Mouse (Mus musculus) kidney, embryonic 14.5 days (tissue): ENCODE results near the gene Gatad2a. TPM values are rescaled to one million over a fixed set of nuclear protein-coding genes. Genes with fewer than 3 reads are reported as not detected.
"Not testable (repeated sequence)": the region's sequence is repeated elsewhere in the genome, so short reads cannot be mapped to it uniquely, and the experiment has no call there.

Experiments
- ATAC-seq: fragments of 200-750 bp; cut with Nextera tagmentation; 2 replicates; pipeline ENCODE4 v1.8.0; 2017; ENCODE audit warnings: moderate number of reproducible peaks, mild to moderate bottlenecking, moderate TSS enrichment, moderate library complexity; ENCODE audit not compliant: low FRiP score, low TSS enrichment
- H3K27ac ChIP-seq: fragments of 300-500 bp; sonication (generic); 2 replicates; pipeline ENCODE4 v1.5.1; 2014; ENCODE audit warnings: low read depth, mild to moderate bottlenecking, low read length, moderate library complexity, mixed read lengths
- H3K27me3 ChIP-seq: fragments of 300-500 bp; sonication (generic); 2 replicates; pipeline ENCODE4 v1.6.1; 2014; ENCODE audit warnings: mild to moderate bottlenecking, low read length; ENCODE audit not compliant: control insufficient read depth, insufficient read depth
- H3K36me3 ChIP-seq: fragments of 300-500 bp; sonication (generic); 2 replicates; pipeline ENCODE4 v1.6.1; 2014; ENCODE audit warnings: low read length, mixed read lengths; ENCODE audit not compliant: control insufficient read depth, insufficient read depth
- H3K4me1 ChIP-seq: fragments of 300-500 bp; sonication (generic); 2 replicates; pipeline ENCODE4 v1.6.1; 2014; ENCODE audit warnings: low read length, mixed read lengths; ENCODE audit not compliant: control insufficient read depth, insufficient read depth
- H3K4me2 ChIP-seq: fragments of 300-500 bp; sonication (generic); replicated peaks from 2 replicates; pipeline ENCODE4 v1.6.1; 2014; ENCODE audit warnings: low read depth, mild to moderate bottlenecking, low read length
- H3K4me3 ChIP-seq: fragments of 300-500 bp; sonication (generic); 2 replicates; pipeline ENCODE4 v1.5.1; 2014; ENCODE audit warnings: mild to moderate bottlenecking, low read length
- H3K9ac ChIP-seq: fragments of 300-500 bp; sonication (generic); 2 replicates; pipeline ENCODE4 v1.6.1; 2014; ENCODE audit warnings: low read depth, mild to moderate bottlenecking, low read length, moderate library complexity
- H3K9me3 ChIP-seq: fragments of 300-500 bp; sonication (generic); 2 replicates; pipeline ENCODE4 v1.6.1; 2016; ENCODE audit warnings: low read length; ENCODE audit not compliant: control insufficient read depth
- WGBS: fragments of 180-500 bp; shearing (Covaris S2); extraction: QIAGEN DNeasy Blood & Tissue Kit; methylation state at CpG from one replicate; pipeline ENCODE4 v1.1.7; 2014; 5-methylcytosine and 5-hydroxymethylcytosine counted together
- polyA plus RNA-seq: library from polyadenylated mRNA; unstranded; fragments of >200 nt; fragmentation: Nextera tagmentation; extraction: Ambion mirVana; gene quantifications from 2 replicates; pipeline ENCODE4 v1.2.1, GENCODE M21; 2014

Gatad2a gene
- polyA plus RNA-seq, 1 experiment from 2014 or later = 59.0 TPM

- H3K27ac ChIP-seq = no peak overlapping the region
- H3K4me3 ChIP-seq = no peak overlapping the region
- 72% methylated on average over 2 of the region's 2 CpGs for WGBS
- no peaks in the 10 kb centered on the region for H3K27me3 ChIP-seq
- H3K4me1 ChIP-seq = peaks cover 8% of the 10 kb centered on the region; the same call in 1 of the 2 replicates
- no peak overlapping the region for H3K4me2 ChIP-seq
- no peaks in the 10 kb centered on the region for H3K9me3 ChIP-seq
- no peaks in the 10 kb centered on the region for H3K36me3 ChIP-seq
- no peak overlapping the region for H3K9ac ChIP-seq
- no peak for ATAC-seq
Observed at GRCm38 (mm10) chr8:69956651-69957050, 39.5 kb downstream of the Gatad2a start.

GRCm38 (mm10) chr8:69954642-69955041 lies 41.5 kb downstream of the Gatad2a start:
- H3K9me3 ChIP-seq = no peaks in the 10 kb centered on the region
- H3K4me2 ChIP-seq = no peak overlapping the region
- H3K4me3 ChIP-seq = no peak overlapping the region
- H3K27ac ChIP-seq = no peak overlapping the region
- H3K36me3 ChIP-seq = peaks cover 7% of the 10 kb centered on the region; the same call in 1 of the 2 replicates
- ATAC-seq = peak; percentile 60
- H3K27me3 ChIP-seq = no peaks in the 10 kb centered on the region
- 33% methylated on average over 1 of the region's 1 CpGs for WGBS
- H3K9ac ChIP-seq = no peak overlapping the region
- peaks cover 8% of the 10 kb centered on the region; the same call in 1 of the 2 replicates for H3K4me1 ChIP-seq

GRCm38 (mm10) chr8:69954213-69954612 lies 42.0 kb downstream of the Gatad2a start:
- no peak overlapping the region for H3K4me2 ChIP-seq
- no peaks in the 10 kb centered on the region for H3K9me3 ChIP-seq
- H3K4me3 ChIP-seq = no peak overlapping the region
- peak; percentile 78 for ATAC-seq
- peaks cover 11% of the 10 kb centered on the region; the same call in 1 of the 2 replicates for H3K36me3 ChIP-seq
- no peaks in the 10 kb centered on the region for H3K27me3 ChIP-seq
- peaks cover 4% of the 10 kb centered on the region; the same call in 1 of the 2 replicates for H3K4me1 ChIP-seq
- WGBS = 44% methylated on average over 4 of the region's 4 CpGs
- H3K27ac ChIP-seq = no peak overlapping the region
- no peak overlapping the region for H3K9ac ChIP-seq

- WGBS = 83% methylated on average over 2 of the region's 2 CpGs
- no peak overlapping the region for H3K9ac ChIP-seq
- no peak overlapping the region for H3K4me2 ChIP-seq
- peaks cover 21% of the 10 kb centered on the region; the same call in 1 of the 2 replicates for H3K36me3 ChIP-seq
- H3K9me3 ChIP-seq = no peaks in the 10 kb centered on the region
- peaks cover 4% of the 10 kb centered on the region; the same call in 1 of the 2 replicates for H3K4me1 ChIP-seq
- ATAC-seq = no peak
- H3K27ac ChIP-seq = no peak overlapping the region
- no peaks in the 10 kb centered on the region for H3K27me3 ChIP-seq
- H3K4me3 ChIP-seq = no peak overlapping the region
Observed at GRCm38 (mm10) chr8:69950300-69950699, 45.9 kb downstream of the Gatad2a start.

- H3K27me3 ChIP-seq, H3K36me3 ChIP-seq, H3K9ac ChIP-seq, ATAC-seq, H3K4me2 ChIP-seq, H3K4me1 ChIP-seq, H3K27ac ChIP-seq, H3K9me3 ChIP-seq, H3K4me3 ChIP-seq: not testable (repeated sequence)
- WGBS = 81% methylated on average over 2 of the region's 3 CpGs
Observed at GRCm38 (mm10) chr8:69942495-69942894, 53.7 kb downstream of the Gatad2a start.

GRCm38 (mm10) chr8:69940386-69940785 lies 55.8 kb downstream of the Gatad2a start:
- Histone ChIP-seq H3K36me3 (peaks cover 5% of the 10 kb centered on the region; the same call in 1 of the 2 replicates), H3K4me3 (no peak overlapping the region), H3K27me3 (no peaks in the 10 kb centered on the region), H3K27ac (no peak overlapping the region), H3K9ac (no peak overlapping the region), H3K4me2 (no peak overlapping the region), H3K9me3 (no peaks in the 10 kb centered on the region), H3K4me1 (peaks cover 26% of the 10 kb centered on the region)
- ATAC-seq = no peak
- 89% methylated on average over 2 of the region's 2 CpGs for WGBS

- no peak overlapping the region for H3K9ac ChIP-seq
- H3K9me3 ChIP-seq = no peaks in the 10 kb centered on the region
- no peaks in the 10 kb centered on the region for H3K27me3 ChIP-seq
- peaks cover 27% of the 10 kb centered on the region for H3K4me1 ChIP-seq
- H3K4me2 ChIP-seq = no peak overlapping the region
- H3K27ac ChIP-seq = no peak overlapping the region
- ATAC-seq = peak; percentile 86
- peaks cover 10% of the 10 kb centered on the region; the same call in 1 of the 2 replicates for H3K36me3 ChIP-seq
- 16% methylated on average over 3 of the region's 3 CpGs for WGBS
- no peak overlapping the region for H3K4me3 ChIP-seq
Observed at GRCm38 (mm10) chr8:69939633-69940032, 56.6 kb downstream of the Gatad2a start.

- no peaks in the 10 kb centered on the region for H3K9me3 ChIP-seq
- no peak overlapping the region for H3K4me3 ChIP-seq
- no peak for ATAC-seq
- 75% methylated on average over 6 of the region's 6 CpGs for WGBS
- no peak overlapping the region for H3K9ac ChIP-seq
- peaks cover 20% of the 10 kb centered on the region; the same call in 1 of the 2 replicates for H3K36me3 ChIP-seq
- peaks cover 27% of the 10 kb centered on the region for H3K4me1 ChIP-seq
- no peak overlapping the region for H3K4me2 ChIP-seq
- no peaks in the 10 kb centered on the region for H3K27me3 ChIP-seq
- no peak overlapping the region for H3K27ac ChIP-seq
Observed at GRCm38 (mm10) chr8:69938245-69938982, 57.8 kb downstream of the Gatad2a start.

- no peak overlapping the region for H3K4me2 ChIP-seq
- ATAC-seq = no peak
- no peaks in the 10 kb centered on the region for H3K27me3 ChIP-seq
- WGBS = 80% methylated on average over 3 of the region's 3 CpGs
- no peak overlapping the region; the same call in 1 of the 2 replicates for H3K9ac ChIP-seq
- H3K27ac ChIP-seq = no peak overlapping the region
- no peaks in the 10 kb centered on the region for H3K9me3 ChIP-seq
- H3K4me3 ChIP-seq = no peak overlapping the region
- H3K4me1 ChIP-seq = peaks cover 27% of the 10 kb centered on the region
- peaks cover 26% of the 10 kb centered on the region; the same call in 1 of the 2 replicates for H3K36me3 ChIP-seq
Observed at GRCm38 (mm10) chr8:69937466-69937865, 58.7 kb downstream of the Gatad2a start.
